Mouse (Mus musculus) brain, embryonic 14.5 days (tissue): ENCODE results near the gene Fam84b. TPM values are rescaled to one million over a fixed set of nuclear protein-coding genes. Genes with fewer than 3 reads are reported as not detected.

Experiments used
- DNase-seq: peaks from one replicate; pipeline ENCODE4 v3.0.0-alpha.2; 2011; ENCODE audit warnings: low read depth
- CTCF ChIP-seq: fragments of 200-500 bp; IDR thresholded peaks from 2 replicates; pipeline ENCODE4 v1.5.1; 2012; ENCODE audit warnings: inconsistent platforms, mild to moderate bottlenecking, moderate library complexity, borderline replicate concordance; ENCODE audit not compliant: insufficient read depth, insufficient read length; ENCODE audit errors: extremely low read depth
- POLR2A ChIP-seq: fragments of 200-500 bp; IDR thresholded peaks from 2 replicates; pipeline ENCODE4 v1.6.1; 2012; ENCODE audit warnings: mild to moderate bottlenecking, inconsistent platforms, borderline replicate concordance; ENCODE audit not compliant: poor library complexity, insufficient read depth, insufficient read length, severe bottlenecking; ENCODE audit errors: extremely low read depth
- polyA plus RNA-seq: library from polyadenylated mRNA; depleted of rRNA; stranded (reverse); fragments of >200 nt; gene quantifications from 2 replicates; pipeline ENCODE4 v1.2.3, GENCODE M21; 2012

Fam84b gene
- polyA plus RNA-seq, 1 experiment: 11.7 TPM

DNA sequence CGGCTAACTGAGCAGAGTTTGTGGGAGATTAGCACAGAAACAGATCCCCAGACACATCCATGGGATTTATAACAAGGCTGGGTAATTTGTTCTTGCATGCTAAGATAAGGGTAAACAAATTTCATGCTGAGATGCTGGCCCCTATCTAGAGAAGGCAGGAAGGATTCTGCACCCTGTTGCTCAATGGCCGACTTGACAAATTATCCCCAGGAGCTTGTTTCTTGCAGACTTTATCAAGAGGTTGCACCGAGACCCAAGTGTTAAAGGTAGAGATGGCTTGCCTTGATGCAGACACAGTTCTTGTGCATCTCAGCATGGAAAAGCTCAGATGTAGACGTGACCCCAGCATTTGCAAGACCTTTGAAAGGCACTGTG, 13.3 kb downstream of the Fam84b start:
- DNase-seq: no peak
- TF ChIP-seq CTCF: no peak
- no peak for TF ChIP-seq POLR2A

GRCm38 (mm10) chr15:60839539-60840295, 13.9 kb downstream of the Fam84b start:
- DNase-seq: peak; percentile 36
- TF ChIP-seq CTCF (no peak), POLR2A (no peak)

- DNase-seq: no peak
- no peak for TF ChIP-seq CTCF
- TF ChIP-seq POLR2A: no peak
Measured at GRCm38 (mm10) chr15:60838135-60838534, 15.4 kb downstream of the Fam84b start.

- no peak for DNase-seq
- TF ChIP-seq CTCF (no peak), POLR2A (no peak)
Measured at GRCm38 (mm10) chr15:60837719-60838118, 15.9 kb downstream of the Fam84b start.

DNA sequence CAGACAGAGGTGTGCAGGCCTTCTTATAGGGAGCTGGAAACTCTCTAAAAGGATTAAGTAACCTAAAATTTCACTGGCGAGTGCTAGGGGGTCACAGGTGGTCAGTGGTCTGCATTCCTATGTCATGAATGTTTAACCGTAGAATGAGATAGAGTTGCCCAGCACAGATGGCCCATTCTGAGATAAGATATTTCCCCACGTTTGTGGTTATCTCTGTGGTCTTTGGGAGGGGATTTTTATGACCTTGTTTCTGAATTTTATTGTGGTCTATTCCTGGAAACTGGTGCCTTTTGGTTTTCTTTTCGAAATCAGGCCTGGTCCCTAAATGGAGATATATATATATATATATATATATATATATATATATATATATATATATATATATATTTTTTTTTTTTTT, 17.3 kb downstream of the Fam84b start:
- TF ChIP-seq CTCF: no peak
- no peak for TF ChIP-seq POLR2A
- DNase-seq: no peak

- TF ChIP-seq CTCF (no peak), POLR2A (no peak)
- no peak for DNase-seq
Measured at GRCm38 (mm10) chr15:60834598-60835571, 18.7 kb downstream of the Fam84b start.

DNA sequence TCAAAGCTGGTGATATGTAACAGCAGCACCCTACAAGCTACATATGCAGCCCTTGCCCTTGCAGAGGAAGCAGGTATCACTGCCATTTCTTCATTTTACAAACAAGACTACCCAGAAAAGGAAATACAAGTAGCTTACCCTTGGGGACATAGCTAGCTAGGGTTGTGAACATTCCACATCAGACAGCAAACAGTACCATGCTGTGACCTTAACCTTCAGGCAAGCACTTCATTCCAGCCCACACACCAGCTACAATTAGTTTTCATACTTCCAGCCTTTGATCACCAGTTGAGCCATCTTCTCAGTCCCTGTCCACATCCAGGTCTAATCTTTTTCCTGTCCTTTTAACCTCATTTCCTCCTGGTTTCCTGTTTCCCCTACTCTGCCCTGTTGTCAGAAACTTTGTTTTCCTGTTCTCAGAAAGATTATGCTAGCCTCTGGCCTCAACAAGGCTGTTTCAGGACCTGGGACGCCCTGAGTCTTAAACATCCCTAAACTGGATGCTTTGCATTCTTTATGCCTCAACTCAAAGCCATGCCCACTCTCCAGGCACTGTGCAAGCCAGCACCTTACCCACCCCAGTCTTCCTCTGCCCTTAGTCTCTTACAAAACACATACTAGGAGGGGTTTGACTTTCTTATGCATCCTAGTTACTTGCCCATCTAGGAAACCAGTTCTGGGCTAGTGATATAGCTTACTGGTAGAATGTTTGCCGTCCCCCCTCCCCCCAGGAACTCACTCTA, 19.9 kb downstream of the Fam84b start:
- TF ChIP-seq CTCF (no peak), POLR2A (no peak)
- DNase-seq: no peak

DNA sequence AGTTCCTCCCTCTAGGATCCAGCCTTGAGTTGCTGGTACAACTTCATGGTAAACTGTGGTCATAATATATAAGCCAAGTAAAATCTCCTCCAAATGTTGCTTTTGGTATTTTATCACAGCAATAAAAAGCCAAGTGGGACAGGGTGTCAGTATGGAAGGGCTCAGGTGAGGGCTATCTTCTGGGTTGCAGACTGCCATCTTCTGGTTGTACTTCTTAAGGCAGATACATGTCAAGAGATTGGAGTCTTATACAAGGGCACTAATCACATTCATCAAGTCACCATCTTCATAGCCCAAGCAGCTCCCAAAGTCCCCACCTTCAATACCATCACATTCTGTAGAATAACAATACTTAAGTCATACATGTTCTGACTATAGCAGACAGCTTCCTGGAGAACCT, 21.0 kb downstream of the Fam84b start:
- no peak for TF ChIP-seq POLR2A
- no peak for TF ChIP-seq CTCF
- no peak for DNase-seq

DNA sequence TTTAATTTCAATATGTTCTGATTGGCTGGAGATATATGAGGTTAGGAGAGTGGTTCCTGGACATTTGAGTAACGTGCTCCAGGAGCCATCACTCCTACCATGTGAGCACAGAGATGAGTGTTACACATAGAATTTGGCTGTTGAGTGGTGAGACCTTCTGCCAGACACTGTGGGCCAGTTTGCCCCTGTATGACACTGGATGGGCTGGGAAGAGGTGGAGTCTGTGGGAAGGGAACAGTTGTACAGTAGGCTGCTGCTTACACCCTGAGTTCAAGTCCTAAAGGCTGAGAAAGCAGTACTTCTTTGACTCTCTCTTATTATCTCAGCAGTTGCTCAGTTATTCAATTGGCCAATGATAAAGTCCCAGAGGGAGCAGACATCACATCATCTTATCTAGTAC, 27.4 kb downstream of the Fam84b start:
- DNase-seq: no peak
- TF ChIP-seq POLR2A (no peak), CTCF (no peak)

DNA sequence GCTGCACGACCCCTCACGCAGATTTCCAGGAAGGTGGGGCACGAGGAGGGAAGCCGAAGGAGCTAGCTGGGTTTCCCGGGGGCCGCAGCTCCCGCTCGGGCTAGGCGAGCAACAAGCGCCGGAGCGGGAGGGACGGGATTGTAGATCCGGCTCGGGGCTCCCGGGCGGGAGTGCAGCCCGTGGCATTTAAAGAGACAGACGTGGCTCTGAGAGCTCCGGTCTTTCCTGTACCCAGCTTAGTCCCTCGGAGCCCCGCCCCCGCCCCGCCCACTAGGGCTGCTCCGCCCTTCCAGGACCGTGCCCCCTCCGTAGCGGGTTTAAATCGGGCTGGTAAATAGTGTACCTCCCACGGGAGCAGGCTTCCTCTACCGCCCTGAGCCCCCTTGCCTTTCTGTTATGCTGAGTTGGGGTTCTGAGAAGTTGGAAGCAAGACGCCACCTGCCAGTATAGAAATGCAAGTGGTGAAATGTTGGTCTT, 28.8 kb downstream of the Fam84b start:
- peak; percentile 30; the same call in 1 of the 2 replicates for TF ChIP-seq POLR2A
- TF ChIP-seq CTCF: peak; percentile 27; the same call in 1 of the 2 replicates

DNA sequence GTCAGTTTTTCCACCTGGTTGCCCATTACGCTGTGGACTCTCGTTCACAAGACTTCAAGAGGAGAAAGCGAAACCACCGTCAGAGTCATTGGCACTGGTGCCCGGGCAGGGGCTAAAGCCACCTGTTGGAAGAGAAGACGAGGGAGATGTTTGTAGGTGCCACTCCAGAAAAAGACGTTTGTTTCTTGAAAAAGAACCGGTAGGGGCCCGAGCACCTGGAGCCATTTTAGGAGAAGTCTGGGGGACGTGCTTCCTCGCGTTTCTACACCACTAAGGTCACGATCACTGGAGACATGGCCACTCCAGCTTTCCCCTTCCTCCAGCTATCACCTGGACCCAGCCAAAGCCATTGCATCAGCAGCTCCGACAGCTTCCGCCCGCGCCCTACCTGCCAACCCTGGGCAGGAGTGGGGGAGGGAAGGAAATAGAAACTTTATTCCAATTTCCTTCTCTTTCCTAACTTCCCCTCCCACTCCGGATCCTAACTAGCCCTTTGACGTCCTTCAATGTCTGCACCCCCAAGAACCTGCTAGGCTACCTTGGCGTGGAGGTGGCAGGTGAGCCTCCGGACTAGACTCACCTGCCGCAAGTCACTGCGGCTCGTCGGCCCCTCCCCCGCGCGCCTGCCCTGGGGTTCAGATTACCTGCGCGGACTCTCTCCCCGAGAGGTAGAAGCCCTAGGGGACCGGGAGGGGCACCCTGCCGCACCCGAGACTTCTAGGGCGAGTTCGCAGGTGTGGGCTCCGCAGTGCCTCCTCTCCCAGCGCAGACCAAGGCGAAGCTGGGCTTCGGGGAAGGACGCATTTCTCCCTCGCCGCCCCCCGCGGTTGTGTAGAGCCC, 29.5 kb downstream of the Fam84b start:
- TF ChIP-seq POLR2A (no peak), CTCF (no peak)
- DNase-seq: peak; percentile 31

More for the DNA sequence above, 28.8 kb downstream of the Fam84b start:
- DNase-seq: peak; percentile 95

DNA sequence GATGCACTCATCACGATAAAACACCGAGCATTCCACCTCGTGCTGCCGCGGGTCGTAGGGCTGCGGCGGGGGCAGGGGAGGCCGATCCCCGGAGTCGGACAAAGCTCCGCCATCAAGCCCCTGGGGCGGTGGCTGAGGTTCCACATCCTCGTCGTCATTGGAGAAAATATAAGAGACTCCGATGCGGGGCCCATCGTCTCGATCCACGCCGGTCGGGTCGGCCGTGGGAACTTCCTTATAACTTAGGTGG, 30.0 kb downstream of the Fam84b start:
- no peak for TF ChIP-seq CTCF
- TF ChIP-seq POLR2A: no peak
- DNase-seq: no peak
